Mouse (Mus musculus) 3134 (cell line): ENCODE measurements around the gene Suox.
"Not testable (repeated sequence)": the region's sequence is repeated elsewhere in the genome, so short reads cannot be mapped to it uniquely, and the experiment has no call there.

Experiments used
- DNase-seq: peaks from one replicate; pipeline ENCODE4 v3.0.0-alpha.2; 2011; ENCODE audit warnings: low spot score; ENCODE audit not compliant: insufficient read length; ENCODE audit errors: extremely low read depth

Gene Suox

DNA sequence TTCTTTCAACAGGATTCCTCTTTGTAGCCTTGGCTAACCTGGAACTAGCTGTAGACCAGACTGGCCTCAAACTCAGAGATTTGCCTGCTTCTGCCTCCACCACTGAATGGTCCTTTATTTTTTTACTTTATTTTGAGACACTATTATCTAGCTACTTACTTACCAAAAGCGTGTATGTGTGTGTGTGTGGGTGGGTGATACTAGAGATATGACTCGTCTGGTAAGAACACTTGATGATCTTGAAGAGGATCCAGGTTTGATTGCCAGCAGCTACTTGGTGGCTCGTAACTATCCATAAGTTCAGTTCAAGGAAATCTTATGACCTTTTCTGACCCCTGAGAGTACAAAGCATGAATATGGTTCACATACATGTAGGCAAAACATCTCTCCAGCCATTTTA lies 8.6 kb downstream of the Suox start:
- no peak for DNase-seq

DNA sequence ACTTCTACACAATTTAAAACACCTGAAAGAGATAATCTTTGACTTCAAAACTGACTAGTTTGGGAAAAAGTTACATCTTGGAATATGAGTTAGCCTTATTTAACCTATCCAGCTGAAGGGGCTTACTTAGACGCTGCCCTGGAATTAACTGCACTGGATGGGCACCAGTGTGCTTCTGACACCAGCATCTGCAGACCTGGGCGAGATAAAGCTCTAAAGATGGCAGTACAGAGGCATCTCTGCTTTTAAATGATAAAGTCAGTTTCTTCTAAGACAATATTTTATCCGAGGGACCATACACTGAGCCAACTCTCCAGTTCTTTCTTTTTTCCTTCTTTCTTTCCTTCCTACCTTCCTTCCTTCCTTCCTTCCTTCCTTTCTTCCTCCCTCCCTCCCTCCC lies 9.1 kb downstream of the Suox start:
- no peak for DNase-seq

DNA sequence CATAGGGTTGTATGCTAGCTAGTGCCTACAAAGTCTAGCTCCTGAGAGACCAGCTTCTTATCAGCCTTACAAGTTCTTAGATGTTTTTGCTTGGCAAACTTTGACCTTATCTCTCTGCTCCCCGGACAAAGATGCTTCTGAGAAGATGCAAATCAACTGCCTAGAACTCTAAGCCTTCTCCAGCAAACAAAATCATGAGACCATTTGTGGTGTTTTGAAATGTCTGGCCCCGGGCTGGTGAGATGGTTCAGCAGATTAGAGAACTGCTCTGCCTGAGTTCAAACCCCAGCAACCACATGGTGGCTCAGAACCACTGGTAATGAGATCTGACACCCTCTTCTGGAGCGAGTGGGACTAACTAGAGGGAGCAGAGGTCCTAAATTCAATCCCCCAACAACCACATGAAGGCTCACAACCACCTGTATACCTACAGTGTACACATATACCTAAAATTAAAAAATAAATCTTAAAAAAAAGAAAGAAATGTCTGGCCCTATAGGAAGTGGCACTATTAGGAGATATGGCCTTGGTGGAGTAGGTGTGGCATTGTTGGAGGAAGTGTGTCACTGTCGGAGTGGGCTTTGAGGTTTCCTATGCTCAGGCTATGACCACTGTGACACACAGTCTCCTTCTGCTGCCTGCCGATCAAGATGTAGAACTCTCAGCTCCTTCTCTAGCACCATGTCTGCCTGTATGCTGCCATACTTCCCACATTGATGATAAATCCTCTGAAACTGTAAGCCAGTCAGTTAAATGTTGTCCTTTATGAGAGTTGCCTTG lies 10.2 kb downstream of the Suox start:
- DNase-seq = no peak

DNA sequence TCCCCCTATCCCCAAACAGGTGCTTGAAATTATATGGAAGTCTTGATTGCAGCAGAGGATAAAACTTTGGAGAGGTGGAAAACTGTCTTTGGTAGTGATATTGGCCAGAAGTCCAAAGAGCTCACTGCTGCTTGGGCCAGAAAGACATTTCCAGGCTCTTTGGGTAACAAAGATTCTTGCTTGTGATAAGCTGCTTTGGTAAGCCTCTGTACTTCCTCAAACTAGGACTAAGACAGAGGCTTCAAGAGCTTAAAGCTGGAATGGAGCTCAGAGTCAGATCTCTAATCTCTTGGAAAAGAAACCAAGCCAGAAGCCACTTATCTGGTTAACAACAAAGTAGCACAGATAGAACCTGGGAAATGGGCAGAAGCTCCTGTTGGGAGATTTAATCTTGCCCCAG lies 11.4 kb downstream of the Suox start:
- DNase-seq = no peak

DNA sequence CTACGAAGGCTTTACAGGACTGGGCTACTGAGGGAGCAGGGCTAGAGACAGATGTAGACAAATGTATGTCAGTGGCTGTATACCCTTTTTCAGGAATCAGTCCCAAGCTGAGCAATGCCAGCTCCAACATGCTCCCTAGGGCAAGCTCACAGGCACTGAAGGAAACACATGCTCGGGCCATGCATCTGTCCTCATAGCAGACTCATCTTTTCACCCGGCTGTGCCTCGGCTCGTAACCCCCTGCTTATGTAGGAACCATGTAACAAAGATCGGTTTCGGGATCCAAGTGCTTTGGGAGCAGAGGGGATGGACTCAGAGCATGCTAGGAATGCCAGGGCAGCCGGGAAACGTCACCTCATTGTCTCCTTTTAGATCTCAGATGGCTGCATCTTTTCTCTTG lies 14.4 kb downstream of the Suox start:
- no peak for DNase-seq

DNA sequence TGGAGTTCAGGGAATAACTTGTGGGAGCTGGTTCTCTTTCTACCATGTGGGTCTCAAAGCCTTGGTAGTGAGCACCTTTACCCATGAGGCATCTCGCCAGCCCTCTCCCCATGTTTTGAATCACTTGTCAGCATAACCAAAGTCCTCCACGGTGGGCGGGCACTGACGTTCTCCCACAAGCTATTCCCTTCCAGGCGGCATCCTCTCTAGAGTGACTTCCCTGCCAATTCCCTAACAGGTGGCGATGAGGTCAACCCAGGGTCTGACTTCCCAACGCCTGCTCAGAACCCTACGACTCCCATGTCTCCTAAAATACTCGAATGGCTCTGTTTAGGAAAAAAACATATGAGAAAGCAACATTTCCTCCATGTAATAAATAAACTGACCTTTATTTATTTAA lies 16.0 kb downstream of the Suox start:
- DNase-seq = no peak

DNA sequence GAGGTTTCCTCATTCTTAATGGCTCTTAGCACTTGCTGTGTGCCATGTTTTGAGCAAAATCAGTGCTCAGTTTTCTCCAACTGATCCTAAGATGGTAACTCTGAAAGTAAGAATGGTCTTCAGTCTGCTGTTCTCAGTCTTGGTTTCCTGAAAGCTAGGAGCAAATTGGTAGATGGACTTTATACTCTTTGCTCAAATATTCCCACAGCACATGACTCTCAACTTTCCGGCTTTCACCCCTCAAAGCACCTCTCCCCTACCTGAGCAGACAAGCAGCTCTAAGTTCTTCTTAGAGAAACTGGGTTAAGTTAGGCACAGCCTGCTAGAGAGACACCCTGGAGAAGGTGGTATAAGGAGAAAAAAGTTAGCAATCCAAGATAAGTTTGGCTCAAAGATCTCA lies 17.1 kb downstream of the Suox start:
- DNase-seq = no peak

DNA sequence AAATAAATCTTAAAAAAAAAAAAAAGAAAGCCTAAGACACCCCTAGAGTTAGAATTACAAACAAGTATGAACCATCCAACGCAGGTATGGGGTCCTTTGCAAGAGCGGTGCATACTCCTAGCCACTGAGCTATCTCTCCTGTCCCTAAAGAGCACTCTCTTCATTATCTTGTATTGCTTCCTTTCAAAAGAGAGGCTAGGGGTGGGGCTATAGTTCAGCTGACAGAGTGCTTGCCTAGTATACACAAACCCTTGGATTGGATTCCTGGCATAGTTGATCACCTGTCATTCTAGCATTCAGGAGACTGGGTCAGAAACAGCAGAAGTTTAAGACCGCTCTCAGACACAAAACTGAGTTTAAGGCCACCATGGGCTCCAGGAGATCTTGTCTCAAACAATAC lies 18.6 kb downstream of the Suox start:
- DNase-seq = no peak

DNA sequence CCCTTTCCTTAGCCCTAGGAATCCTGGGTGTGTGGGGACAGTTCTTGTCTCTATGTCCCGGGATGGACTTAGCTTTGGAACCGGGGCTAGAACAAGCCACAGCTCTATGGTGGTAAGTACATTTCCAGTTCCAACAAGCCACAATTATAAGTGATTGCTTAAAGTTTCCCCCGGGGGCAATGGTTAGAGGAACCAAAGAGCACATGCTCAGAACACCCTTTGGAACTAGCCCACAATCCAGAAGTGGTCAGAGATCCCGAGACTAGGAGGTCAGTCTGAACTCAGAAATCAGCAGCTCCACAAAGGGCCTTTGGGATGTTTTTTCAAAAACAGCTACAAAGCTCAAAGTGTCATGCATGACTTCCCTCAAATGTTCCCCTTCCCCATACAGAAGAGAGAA lies 20.0 kb downstream of the Suox start:
- DNase-seq = no peak

DNA sequence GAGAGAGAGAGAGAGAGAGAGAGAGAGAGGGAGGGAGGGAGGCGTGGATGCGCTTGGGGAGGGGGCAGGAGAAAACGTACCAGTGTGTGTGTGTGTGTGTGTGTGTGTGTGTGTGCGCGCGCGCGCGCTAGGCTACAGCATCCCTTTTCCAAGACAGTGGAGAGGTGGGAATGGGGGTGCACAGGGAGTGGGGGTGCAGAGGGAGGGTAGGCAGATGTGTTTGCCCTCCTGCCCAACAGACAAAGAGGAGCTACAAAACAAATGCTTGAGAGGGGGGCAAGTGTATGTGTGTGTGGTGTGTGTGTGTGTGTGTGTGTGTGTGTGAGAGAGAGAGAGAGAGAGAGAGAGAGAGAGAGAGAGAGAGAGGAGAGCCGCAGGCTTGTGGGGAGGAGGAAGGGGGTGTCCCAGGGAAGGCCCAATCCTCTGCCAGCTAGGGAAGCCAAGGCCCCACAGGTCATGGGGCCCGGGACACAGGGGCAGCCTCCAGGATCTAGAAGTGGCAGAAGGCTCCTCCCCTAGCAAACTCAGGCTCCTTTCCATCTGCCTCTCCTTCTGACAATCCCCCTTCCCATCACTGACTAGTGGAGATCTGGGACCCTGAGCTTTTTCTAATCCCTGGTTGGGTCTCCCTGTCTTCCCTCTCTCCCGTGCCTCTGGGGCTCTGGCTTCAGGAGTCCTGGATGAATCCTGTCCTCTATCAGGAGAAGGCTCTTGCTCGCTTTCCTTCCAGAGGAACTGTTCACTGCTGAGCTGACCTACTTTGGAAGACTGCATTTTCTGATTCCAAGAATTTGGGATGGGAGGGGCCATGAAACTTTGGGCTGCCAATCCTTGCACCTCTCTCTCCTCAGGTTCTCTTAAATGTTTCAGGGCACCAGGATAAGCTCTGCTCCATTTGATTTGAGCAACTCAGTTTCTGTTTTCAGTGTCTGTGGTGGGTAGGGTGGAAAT lies 27.5 kb downstream of the Suox start:
- DNase-seq = no peak

DNA sequence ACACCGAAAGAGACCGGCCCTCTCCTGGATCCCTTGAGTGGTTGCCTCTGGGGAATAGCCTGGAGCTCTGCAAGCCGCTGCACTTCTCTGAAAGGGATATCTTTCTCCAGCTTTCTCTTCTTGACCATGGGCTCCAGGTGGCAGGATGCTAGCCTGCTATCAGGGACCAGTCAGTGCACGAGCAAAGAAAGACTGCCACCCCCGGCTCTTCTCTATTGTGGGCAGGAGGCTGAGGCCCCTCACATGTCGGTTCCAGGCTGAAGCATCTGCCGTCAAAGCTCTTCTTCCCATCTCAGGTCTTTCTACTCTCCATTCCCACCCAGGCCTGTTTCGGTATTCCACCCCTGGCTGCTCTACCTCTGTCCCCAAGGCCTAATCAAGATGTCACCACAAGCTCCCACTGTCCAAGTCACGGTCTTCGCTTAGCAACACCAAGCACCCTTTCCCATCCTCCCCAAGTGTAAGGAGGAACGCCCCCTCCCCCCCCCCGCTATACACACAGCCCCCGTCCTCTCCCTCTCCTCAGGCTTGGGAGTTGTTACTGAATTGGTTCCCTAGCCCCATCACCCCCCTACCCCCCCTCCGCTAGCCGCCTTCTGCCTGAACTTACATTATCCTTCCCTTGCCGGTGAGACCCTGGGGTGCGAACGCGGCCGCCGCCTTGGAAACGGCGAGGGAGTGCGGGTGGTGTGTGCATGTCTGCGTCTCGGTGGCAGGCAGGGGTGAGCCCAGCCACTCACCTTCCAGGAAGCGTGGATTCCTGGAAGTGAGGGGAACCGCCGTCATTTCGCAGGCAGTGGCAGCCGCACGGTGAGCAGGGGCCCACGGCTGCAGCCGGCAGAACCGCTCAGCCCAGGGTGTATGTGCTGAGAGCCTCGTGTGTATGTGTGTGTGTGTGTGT lies 28.5 kb downstream of the Suox start, which contains the start of gene Ikzf4:
TSS of gene Ikzf4 (minus strand) at position 881 of the 901 bp plus-strand sequence.
- DNase-seq = no peak

DNA sequence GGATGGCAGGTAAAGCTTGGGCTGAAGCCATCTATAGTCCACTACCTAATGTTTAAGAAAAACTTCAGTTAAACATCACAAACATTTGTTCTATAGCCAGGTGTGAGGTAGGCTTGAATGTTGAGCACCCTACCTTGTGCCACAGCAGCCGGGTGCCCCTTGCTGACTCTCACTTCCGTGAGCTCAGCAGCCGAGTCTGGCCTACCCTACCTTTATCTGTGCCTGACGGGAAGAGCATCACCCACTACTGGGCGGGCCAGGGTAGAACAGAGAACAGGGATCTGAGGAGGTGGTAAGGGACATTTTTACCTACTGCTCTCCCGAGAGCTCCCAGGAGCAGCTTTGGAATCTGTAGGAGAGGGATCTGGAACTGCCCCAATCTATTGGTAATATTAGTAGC lies 31.1 kb downstream of the Suox start:
- DNase-seq = no peak

DNA sequence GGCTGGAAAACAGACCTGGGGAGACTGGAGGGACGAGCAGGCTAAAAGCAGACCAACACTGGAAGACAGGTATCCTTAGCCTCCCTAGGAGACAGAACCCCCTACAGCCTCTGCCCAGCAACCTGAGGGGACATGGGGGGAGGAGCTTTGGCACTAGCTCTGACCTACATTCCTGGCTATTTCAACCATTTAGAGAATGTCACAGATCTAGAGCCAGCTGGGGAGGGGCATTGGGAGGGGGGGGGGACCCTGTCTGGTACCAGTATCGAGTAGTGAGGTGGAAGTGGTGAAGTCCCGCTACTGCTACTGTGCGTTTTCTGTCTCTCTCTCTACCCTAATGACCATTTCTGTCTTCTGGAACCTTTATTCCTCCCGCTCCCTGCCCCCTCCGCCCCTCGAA lies 32.0 kb downstream of the Suox start:
- DNase-seq = no peak

DNA sequence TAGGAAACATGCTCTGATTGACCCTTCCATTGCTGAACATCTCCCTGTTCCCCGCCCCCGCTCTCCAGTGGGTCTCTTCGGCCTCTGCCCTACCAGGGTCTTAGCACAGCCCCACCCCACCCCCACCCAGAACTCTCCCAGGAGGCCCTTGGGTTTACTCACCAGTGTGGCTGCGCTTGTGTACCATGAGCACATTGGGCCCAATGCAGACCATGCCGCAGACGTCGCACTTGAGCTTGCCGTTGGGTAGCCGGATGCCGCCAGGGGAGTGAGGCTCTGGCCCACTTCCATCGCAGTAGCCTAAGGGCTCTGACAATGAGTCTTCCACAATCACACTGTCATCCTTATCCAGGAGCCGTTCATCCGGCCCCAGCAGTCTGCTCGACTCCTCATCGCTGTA lies 33.0 kb downstream of the Suox start:
- no peak for DNase-seq

DNA sequence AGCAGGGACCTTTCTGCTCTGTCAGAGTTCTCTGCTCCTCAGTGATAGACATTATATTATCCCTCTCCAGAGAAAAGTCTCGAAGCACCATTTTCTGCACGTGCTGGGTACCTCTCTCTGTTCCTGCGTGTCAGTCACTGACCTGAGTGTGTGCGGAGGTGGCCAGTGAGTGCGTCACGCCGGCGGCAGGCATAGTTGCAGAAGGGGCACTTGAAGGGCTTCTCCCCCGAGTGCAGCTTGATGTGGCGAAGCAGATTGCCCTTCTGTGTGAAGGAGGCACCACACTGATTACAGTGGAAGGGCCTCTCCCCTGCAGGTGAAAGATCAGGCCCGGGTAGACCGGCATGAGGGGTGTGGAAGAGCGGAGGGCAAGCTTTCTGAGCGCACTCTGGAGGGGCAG lies 33.9 kb downstream of the Suox start:
- no peak for DNase-seq

DNA sequence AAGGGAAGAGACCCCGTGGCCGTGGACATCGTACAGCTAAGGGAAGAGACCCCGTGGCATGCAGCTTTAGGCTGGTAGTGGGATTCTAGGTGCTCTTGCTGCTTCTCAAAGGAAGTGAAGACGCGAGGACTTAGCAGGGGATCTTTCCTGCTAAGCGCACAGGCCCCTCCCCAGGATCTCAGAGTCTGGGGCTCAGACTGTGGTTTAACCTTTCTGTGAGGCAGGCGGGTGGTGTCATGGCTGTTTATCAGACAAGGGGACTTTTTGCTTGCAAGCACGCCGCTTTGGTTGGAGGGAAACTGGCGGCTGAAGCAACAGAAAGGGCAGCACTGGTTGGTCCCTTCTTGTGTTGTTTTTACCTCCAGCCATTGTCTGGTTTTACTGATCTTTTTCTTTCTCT lies 36.9 kb downstream of the Suox start:
- no peak for DNase-seq

DNA sequence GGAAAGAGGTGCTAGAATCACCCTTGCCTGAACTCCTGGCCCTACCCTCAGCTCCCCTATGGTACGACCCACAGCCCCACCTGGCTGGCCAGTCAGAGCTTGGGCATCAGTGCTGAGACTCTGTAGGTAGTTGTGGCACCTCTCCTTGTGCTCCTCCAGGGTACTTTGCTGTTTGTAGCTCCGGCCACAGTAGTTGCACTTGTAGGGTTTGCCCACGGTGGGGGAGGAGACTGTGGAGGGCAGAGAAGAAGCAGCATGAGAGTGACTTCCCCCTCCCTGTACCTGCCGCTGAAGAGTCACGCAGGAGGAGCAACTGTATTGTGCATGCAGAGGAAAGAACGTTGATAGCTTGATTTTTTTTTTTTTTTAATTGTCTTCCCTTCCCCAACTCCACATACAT lies 37.3 kb downstream of the Suox start:
- no peak for DNase-seq

DNA sequence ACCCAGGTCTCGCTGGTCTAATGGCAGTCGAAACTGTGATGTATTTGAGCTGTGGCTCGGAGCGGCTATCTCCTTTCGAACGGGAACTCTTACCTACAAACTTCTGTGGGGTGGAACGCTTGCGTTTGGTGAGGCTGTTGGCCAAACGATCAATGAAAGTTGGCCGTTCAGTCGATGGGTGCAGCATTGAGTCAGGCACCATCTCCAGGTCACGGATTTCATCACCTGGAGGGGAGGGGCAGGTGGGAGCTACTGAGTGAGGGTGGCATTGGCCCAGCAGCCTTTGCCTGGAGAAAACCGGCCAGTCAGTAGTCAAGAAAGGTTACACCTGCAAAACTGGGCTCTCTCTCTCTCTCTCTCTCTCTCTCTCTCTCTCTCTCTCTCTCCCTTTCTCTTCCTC lies 38.2 kb downstream of the Suox start:
- no peak for DNase-seq

DNA sequence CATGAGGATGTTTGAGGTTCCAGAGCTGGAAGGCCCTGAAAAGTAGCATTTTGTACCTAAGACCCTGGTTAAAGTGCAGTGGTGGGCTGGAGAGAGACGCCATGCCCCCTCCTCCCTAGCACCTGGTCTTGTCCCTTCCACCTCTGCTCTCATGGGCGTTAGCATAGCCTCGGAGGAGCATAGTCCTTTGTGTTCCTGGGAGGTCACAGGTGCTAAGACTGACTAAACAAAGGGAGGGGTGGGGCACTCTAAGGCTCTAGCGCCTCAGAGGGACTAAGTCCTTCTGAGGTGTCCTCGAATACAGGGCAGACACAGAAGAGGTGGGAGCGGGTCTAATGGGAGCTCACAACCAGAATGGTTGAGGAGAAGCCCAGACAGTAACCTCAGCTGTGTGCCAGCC lies 42.3 kb downstream of the Suox start:
- no peak for DNase-seq

DNA sequence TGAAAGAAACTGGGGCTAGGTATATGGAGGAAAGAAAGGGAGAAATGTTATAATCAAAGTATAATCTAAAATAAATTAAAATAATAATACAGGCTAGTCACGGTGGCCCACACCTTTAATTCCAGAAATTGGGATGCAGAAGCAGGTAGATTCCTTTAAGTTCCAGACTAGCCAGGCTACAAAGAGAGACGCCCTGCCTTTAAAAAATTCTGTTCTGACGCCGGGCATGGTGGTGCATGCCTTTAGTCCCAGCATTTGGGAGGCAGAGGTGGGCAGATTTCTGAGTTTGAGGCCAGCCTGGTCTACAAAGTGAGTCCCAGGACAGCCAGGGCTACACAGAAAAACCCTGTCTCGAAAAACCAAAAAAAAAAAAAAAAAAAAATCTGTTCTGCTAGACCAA lies 43.6 kb downstream of the Suox start:
- not testable (repeated sequence) for DNase-seq

DNA sequence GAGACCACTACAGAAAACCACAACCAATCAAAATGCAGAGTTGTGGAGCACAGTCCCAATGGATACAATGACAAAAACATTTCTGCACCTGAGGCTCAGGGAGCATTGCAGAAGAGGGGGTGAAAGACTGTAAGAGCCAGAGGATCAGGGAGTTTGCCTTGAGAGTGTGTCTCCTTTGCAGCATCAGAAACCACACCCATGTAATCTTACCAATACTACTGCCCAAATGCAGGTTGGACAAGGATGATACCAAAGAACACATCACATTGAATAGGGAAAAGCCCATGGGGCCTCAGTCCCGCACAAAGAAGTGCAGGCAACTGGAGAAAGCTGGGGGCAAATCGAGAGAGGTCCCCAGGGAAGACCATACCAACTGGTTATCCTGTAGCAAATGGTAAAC lies 44.1 kb downstream of the Suox start:
- no peak for DNase-seq
